Mouse (Mus musculus) midbrain, embryonic 12.5 days (tissue): ENCODE results near the gene Foxf2. TPM values are rescaled to one million over a fixed set of nuclear protein-coding genes. Genes with fewer than 3 reads are reported as not detected.

Experiments used
- ATAC-seq: fragments of 200-750 bp; cut with Nextera tagmentation; 2 replicates; pipeline ENCODE4 v1.8.0; 2017; ENCODE audit warnings: low read depth, moderate TSS enrichment, moderate library complexity; ENCODE audit not compliant: low FRiP score
- H3K27ac ChIP-seq: fragments of 300-500 bp; sonication (generic); replicated peaks from 2 replicates; pipeline ENCODE4 v1.5.1; 2016; ENCODE audit warnings: mild to moderate bottlenecking
- H3K27me3 ChIP-seq: fragments of 300-500 bp; sonication (generic); 2 replicates; pipeline ENCODE4 v1.6.1; 2016; ENCODE audit warnings: mild to moderate bottlenecking
- H3K36me3 ChIP-seq: fragments of 300-500 bp; sonication (generic); 2 replicates; pipeline ENCODE4 v1.6.1; 2016
- H3K4me1 ChIP-seq: fragments of 300-500 bp; sonication (generic); 2 replicates; pipeline ENCODE4 v1.6.1; 2016
- H3K4me2 ChIP-seq: fragments of 300-500 bp; sonication (generic); replicated peaks from 2 replicates; pipeline ENCODE4 v1.6.1; 2016; ENCODE audit warnings: mild to moderate bottlenecking, moderate library complexity
- H3K4me3 ChIP-seq: fragments of 300-500 bp; sonication (generic); 2 replicates; pipeline ENCODE4 v1.5.1; 2016; ENCODE audit warnings: mild to moderate bottlenecking
- H3K9ac ChIP-seq: fragments of 300-500 bp; sonication (generic); replicated peaks from 2 replicates; pipeline ENCODE4 v1.6.1; 2016; ENCODE audit warnings: mild to moderate bottlenecking, moderate library complexity
- H3K9me3 ChIP-seq: fragments of 300-500 bp; sonication (generic); 2 replicates; pipeline ENCODE4 v1.6.1; 2016; ENCODE audit warnings: mild to moderate bottlenecking
- WGBS: fragments of 180-500 bp; shearing (Covaris S2); methylation state at CpG from one replicate; pipeline ENCODE4 v1.1.7; 2016; 5-methylcytosine and 5-hydroxymethylcytosine counted together
- polyA plus RNA-seq: library from polyadenylated mRNA; unstranded; fragments of >200 nt; fragmentation: Nextera tagmentation; extraction: Ambion mirVana; gene quantifications from 2 replicates; pipeline ENCODE4 v1.2.1, GENCODE M21; 2016

The Foxf2 gene
- 7.6 and 7.9 TPM in 2 replicates for polyA plus RNA-seq

- peak; percentile 44 for ATAC-seq
- Histone ChIP-seq H3K36me3 (no peaks in the 10 kb centered on the region), H3K27ac (no peak within 1 kb of the TSS; the same call in 1 of the 2 replicates), H3K4me1 (peaks cover 30% of the 10 kb centered on the region), H3K9me3 (no peaks in the 10 kb centered on the region), H3K27me3 (peaks cover 99% of the 10 kb centered on the region), H3K4me2 (peak within 1 kb of the TSS; percentile 70), H3K9ac (0 out of 2 replicates have a peak within 1 kb of the TSS, but pooled peaks have one; percentile 43), H3K4me3 (peak within 1 kb of the TSS; percentile 47)
- 0% methylated on average over 60 of the region's 74 CpGs for WGBS
Measured at GRCm38 (mm10) chr13:31625333-31626101, at the start of gene Foxf2. Gene Foxf2 (plus strand): TSS chr13:31625816.

GRCm38 (mm10) chr13:31576696-31577095 lies 48.9 kb upstream of the Foxf2 start:
- Histone ChIP-seq H3K9ac (no peak overlapping the region), H3K27ac (no peak overlapping the region), H3K4me2 (no peak overlapping the region), H3K36me3 (no peaks in the 10 kb centered on the region), H3K4me3 (no peak overlapping the region), H3K4me1 (no peaks in the 10 kb centered on the region; the same call in none of the 2 replicates), H3K27me3 (no peaks in the 10 kb centered on the region), H3K9me3 (no peaks in the 10 kb centered on the region)
- ATAC-seq = no peak
- WGBS = 72% methylated on average over 4 of the region's 4 CpGs

DNA sequence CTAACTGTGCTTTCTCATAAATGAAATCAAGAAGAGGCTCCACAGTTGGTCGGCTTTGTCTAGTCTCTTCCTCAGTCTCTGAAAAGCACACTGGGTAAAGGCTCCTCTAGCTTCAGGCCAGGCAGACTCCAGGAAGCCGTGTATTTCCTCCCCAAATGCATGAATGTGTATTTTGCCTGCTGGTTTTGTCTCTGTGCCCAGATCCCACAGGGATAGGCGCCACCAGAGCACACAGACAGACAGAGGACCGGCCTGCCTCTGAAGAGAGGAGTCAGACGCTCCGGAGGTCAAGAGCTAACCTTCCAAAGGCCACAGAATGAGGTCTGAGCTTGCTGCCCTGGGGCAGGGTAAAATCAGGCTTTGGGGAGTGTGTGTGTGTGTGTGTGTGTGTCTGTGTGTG lies 48.0 kb upstream of the Foxf2 start:
- Histone ChIP-seq H3K4me1 (no peaks in the 10 kb centered on the region; the same call in none of the 2 replicates), H3K9ac (no peak overlapping the region), H3K4me2 (no peak overlapping the region), H3K9me3 (no peaks in the 10 kb centered on the region), H3K4me3 (no peak overlapping the region), H3K36me3 (no peaks in the 10 kb centered on the region), H3K27me3 (no peaks in the 10 kb centered on the region), H3K27ac (no peak overlapping the region)
- WGBS = 49% methylated on average over 6 of the region's 6 CpGs
- ATAC-seq = no peak

DNA sequence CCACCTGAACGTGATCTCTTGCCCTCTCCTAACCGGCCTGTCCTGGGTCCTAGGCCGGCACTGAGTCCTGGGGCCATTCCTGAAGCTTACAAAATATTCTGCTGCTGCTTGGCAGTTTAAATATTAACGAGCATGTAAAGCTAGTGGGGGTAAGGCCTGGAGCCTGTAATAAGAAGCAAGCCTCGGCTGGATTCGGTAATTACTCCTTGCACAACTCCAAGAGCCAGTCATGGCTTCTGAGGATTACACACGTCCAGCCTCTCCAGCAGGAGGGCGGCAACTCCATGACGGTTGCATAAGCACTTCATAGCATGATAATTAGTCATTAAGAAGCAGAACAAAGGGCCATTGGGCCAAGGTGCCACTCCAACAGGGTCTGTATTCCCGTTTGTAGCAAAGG lies 47.2 kb upstream of the Foxf2 start:
- no peak overlapping the region for H3K4me3 ChIP-seq
- WGBS = 56% methylated on average over 10 of the region's 10 CpGs
- no peak overlapping the region for H3K27ac ChIP-seq
- H3K9ac ChIP-seq = no peak overlapping the region
- H3K27me3 ChIP-seq = no peaks in the 10 kb centered on the region
- H3K4me2 ChIP-seq = no peak overlapping the region
- ATAC-seq = 0 out of 2 replicates have a peak, but pooled peaks have one; percentile 12
- H3K36me3 ChIP-seq = no peaks in the 10 kb centered on the region
- H3K4me1 ChIP-seq = no peaks in the 10 kb centered on the region; the same call in none of the 2 replicates
- H3K9me3 ChIP-seq = no peaks in the 10 kb centered on the region

DNA sequence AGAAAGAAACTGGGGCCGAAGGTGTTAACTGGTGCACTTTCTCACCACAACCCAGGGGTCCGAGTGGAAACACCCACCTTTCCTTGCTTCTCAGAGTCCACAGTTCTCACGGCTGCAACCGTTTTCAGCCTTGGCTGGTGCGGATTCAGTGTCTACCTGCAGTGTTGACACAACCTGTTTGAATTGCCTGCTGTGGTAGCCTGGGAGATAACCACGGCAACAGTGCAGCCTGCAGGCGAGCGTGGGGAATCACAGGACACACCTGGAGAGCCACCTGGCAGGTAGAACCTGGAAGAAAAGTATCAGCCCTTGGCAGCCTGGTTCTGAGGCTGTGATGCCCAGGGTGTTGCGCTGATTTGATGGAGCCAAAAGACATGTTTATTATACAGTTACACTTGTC lies 45.8 kb upstream of the Foxf2 start:
- H3K36me3 ChIP-seq = no peaks in the 10 kb centered on the region
- H3K4me1 ChIP-seq = no peaks in the 10 kb centered on the region; the same call in none of the 2 replicates
- no peak overlapping the region for H3K4me3 ChIP-seq
- H3K4me2 ChIP-seq = no peak overlapping the region
- WGBS = 66% methylated on average over 9 of the region's 9 CpGs
- H3K27ac ChIP-seq = no peak overlapping the region
- H3K27me3 ChIP-seq = no peaks in the 10 kb centered on the region
- H3K9me3 ChIP-seq = no peaks in the 10 kb centered on the region
- no peak for ATAC-seq
- H3K9ac ChIP-seq = no peak overlapping the region

- Histone ChIP-seq H3K36me3 (no peaks in the 10 kb centered on the region), H3K9me3 (no peaks in the 10 kb centered on the region), H3K27ac (no peak overlapping the region), H3K4me3 (no peak overlapping the region), H3K27me3 (no peaks in the 10 kb centered on the region), H3K4me1 (no peaks in the 10 kb centered on the region), H3K4me2 (no peak overlapping the region), H3K9ac (no peak overlapping the region)
- 82% methylated on average over 5 of the region's 5 CpGs for WGBS
- no peak for ATAC-seq
Measured at GRCm38 (mm10) chr13:31587341-31587740, 38.3 kb upstream of the Foxf2 start.

GRCm38 (mm10) chr13:31599576-31599975 lies 26.0 kb upstream of the Foxf2 start:
- Histone ChIP-seq H3K4me2 (no peak overlapping the region), H3K36me3 (no peaks in the 10 kb centered on the region), H3K4me3 (no peak overlapping the region), H3K27me3 (no peaks in the 10 kb centered on the region), H3K9me3 (no peaks in the 10 kb centered on the region), H3K27ac (no peak overlapping the region), H3K4me1 (no peaks in the 10 kb centered on the region), H3K9ac (no peak overlapping the region)
- no peak for ATAC-seq
- 91% methylated on average over 5 of the region's 5 CpGs for WGBS

DNA sequence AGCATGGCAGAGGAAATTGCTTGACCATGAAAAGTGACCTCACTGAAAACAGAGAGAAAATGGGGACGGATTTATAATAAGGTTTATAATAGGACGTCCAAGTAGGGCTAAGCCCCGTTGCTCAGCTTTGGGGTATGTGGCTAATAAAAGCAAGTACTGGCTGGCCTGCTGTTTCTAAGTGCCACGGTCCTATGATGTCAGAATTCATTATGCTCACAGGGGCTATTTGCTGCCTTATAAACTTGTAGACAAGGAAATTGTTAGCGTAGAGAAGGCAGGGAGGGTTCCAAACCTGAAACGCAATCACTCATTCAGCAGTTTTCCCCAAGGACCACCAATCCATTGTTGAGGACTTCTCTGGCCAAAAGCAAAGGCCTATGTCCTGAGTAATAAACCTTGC lies 21.7 kb upstream of the Foxf2 start:
- no peaks in the 10 kb centered on the region for H3K4me1 ChIP-seq
- H3K36me3 ChIP-seq = no peaks in the 10 kb centered on the region

DNA sequence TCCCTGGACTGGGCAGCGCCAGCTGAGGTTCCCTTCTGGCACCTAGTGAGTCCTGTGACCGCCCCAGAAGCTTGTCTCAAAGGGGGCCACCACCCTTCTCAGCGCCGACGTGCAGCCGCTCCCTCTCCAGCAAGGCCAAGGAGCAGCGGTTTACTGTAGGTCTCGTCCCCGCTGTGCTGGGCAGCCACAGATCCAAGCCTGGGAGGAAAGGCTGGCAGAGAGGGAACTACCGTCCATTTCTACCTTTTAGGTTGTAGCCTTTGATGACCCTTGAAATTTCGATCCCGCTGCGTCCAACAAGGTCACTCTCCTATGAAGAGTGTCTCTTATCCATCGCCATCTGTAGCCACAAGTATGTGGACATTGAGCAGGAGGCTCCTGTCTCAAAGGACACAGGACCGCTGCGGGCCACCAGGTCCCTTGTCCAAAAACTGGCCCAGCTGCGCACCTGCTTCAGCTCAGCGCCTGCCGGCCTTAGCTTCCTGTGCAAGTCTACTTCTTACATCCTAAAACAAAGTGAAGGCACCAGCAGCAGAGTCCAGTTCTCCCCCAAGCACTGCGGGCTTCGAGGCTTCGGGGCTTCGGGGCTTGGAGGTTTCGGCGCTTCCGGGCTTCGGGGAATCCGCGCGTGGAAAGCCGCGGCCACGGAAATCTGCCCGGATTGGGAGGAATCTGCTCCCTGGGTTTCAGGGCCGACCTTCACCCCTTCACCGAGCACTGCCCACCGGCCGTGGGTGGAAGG lies 10.7 kb upstream of the Foxf2 start:
- Histone ChIP-seq H3K4me2 (no peak overlapping the region), H3K9me3 (no peaks in the 10 kb centered on the region), H3K4me3 (no peak overlapping the region), H3K4me1 (peaks cover 11% of the 10 kb centered on the region), H3K27me3 (peaks cover 92% of the 10 kb centered on the region), H3K9ac (no peak overlapping the region), H3K27ac (no peak overlapping the region), H3K36me3 (no peaks in the 10 kb centered on the region)
- no peak for ATAC-seq
- 2% methylated on average over 38 of the region's 38 CpGs for WGBS

More for the DNA sequence above, 21.7 kb upstream of the Foxf2 start:
- Histone ChIP-seq H3K4me3 (no peak overlapping the region), H3K9ac (no peak overlapping the region), H3K4me2 (no peak overlapping the region), H3K27ac (no peak overlapping the region), H3K9me3 (no peaks in the 10 kb centered on the region), H3K27me3 (no peaks in the 10 kb centered on the region)
- ATAC-seq = no peak
- 75% methylated on average over 6 of the region's 6 CpGs for WGBS

- Histone ChIP-seq H3K4me2 (no peak overlapping the region), H3K4me3 (no peak overlapping the region), H3K27ac (no peak overlapping the region), H3K27me3 (peaks cover 93% of the 10 kb centered on the region), H3K36me3 (no peaks in the 10 kb centered on the region), H3K9me3 (no peaks in the 10 kb centered on the region), H3K4me1 (peaks cover 11% of the 10 kb centered on the region), H3K9ac (no peak overlapping the region)
- 2% methylated on average over 17 of the region's 17 CpGs for WGBS
- ATAC-seq = no peak
Measured at GRCm38 (mm10) chr13:31615561-31616165, 10.0 kb upstream of the Foxf2 start.

- Histone ChIP-seq H3K4me3 (peak overlapping the region; percentile 32), H3K9ac (no peak overlapping the region), H3K4me2 (peak overlapping the region; percentile 55), H3K27ac (no peak overlapping the region), H3K27me3 (peaks cover 96% of the 10 kb centered on the region), H3K9me3 (no peaks in the 10 kb centered on the region), H3K4me1 (peaks cover 11% of the 10 kb centered on the region), H3K36me3 (no peaks in the 10 kb centered on the region)
- ATAC-seq = peak; percentile 28; the same call in 1 of the 2 replicates
- under 1% methylated on average over 12 of the region's 12 CpGs for WGBS
Measured at GRCm38 (mm10) chr13:31618001-31618400, 7.6 kb upstream of the Foxf2 start.

GRCm38 (mm10) chr13:31618416-31618815 lies 7.2 kb upstream of the Foxf2 start:
- ATAC-seq = peak; percentile 64
- H3K9me3 ChIP-seq = no peaks in the 10 kb centered on the region
- H3K4me1 ChIP-seq = peaks cover 11% of the 10 kb centered on the region
- under 1% methylated on average over 14 of the region's 14 CpGs for WGBS
- no peak overlapping the region for H3K9ac ChIP-seq
- peak overlapping the region; percentile 32 for H3K4me3 ChIP-seq
- no peak overlapping the region for H3K27ac ChIP-seq
- peak overlapping the region; percentile 55 for H3K4me2 ChIP-seq
- H3K27me3 ChIP-seq = peaks cover 96% of the 10 kb centered on the region
- H3K36me3 ChIP-seq = no peaks in the 10 kb centered on the region
